Mouse (Mus musculus): Measurements from ENCODE around the gene Foxp1. TPM values are rescaled to one million over a fixed set of nuclear protein-coding genes. Genes with fewer than 3 reads are reported as not detected.

The Foxp1 gene
- polyA plus RNA-seq, 1 experiment = 76.1 TPM

DNA sequence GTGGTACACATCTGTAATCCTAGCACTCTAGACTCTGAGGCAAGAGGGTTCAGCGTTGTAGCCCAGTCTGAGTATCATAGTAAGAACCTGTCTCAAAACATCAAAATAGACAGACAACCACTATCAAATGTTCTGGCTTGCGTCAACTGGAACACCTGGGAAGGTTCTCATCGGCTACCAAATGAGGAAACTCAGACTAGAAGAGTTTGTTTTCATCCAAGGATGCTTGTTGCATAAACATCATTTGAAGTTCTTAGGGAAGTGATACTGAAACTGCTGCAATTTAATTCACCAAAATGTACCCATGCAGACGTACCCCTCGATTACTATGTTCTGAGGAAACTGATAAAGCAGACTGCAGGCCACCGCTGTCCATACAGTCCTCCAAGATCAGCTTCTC is 222.3 kb downstream of the Foxp1 start:
- Histone ChIP-seq H3K36me3 (replicated peaks; ENCODE audit: low read length) (peaks cover 2% of the 10 kb centered on the region), H3K4me3 (replicated peaks) (no peak overlapping the region), H3K27me3 (replicated peaks) (no peaks in the 10 kb centered on the region), H3K9me3 (no peaks in the 10 kb centered on the region), H3K4me1 (peaks cover 12% of the 10 kb centered on the region)
- no peak for TF ChIP-seq FLI1 (IDR thresholded peaks at IDR 0.05; ENCODE audit: low read length)
- TF ChIP-seq GATA1 (IDR thresholded peaks at IDR 0.05; ENCODE audit: borderline replicate concordance, low read length) = no peak

- H3K9me3 ChIP-seq = no peaks in the 10 kb centered on the region
- peaks cover 2% of the 10 kb centered on the region for H3K36me3 ChIP-seq (replicated peaks; ENCODE audit: low read length)
- no peak for TF ChIP-seq FLI1 (IDR thresholded peaks at IDR 0.05; ENCODE audit: low read length)
- TF ChIP-seq GATA1 (IDR thresholded peaks at IDR 0.05; ENCODE audit: borderline replicate concordance, low read length) = no peak
- no peaks in the 10 kb centered on the region for H3K27me3 ChIP-seq (replicated peaks)
- H3K4me1 ChIP-seq = peaks cover 12% of the 10 kb centered on the region
- H3K4me3 ChIP-seq (replicated peaks) = no peak overlapping the region
These were observed 223.3 kb downstream of the Foxp1 start for GRCm38 (mm10) chr6:99299196-99299595.

DNA sequence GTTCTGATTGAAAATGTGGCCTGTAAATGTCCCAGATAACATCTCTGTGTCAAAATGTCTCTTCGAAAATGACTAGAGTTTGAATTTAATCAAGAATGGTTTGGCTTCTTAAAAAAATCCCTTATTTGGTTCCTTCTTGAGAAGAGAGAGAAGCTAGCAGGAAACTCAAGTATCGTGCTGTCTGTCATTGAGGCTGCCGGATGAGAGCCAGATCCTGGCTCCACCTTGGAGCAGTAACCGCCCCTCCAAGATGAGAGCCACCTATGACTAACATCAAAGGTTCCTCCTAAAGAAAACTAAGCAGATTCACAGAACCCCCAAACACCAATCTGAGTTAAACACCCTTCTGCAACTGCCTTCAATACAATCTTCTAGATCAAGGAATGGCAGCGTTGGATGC is 225.0 kb downstream of the Foxp1 start:
- peaks cover 2% of the 10 kb centered on the region for H3K36me3 ChIP-seq (replicated peaks; ENCODE audit: low read length)
- TF ChIP-seq GATA1 (IDR thresholded peaks at IDR 0.05; ENCODE audit: borderline replicate concordance, low read length) (no peak), FLI1 (IDR thresholded peaks at IDR 0.05; ENCODE audit: low read length) (no peak)
- H3K9me3 ChIP-seq = no peaks in the 10 kb centered on the region
- H3K4me1 ChIP-seq = peaks cover 3% of the 10 kb centered on the region
- H3K4me3 ChIP-seq (replicated peaks) = no peak overlapping the region
- H3K27me3 ChIP-seq (replicated peaks) = no peaks in the 10 kb centered on the region

GRCm38 (mm10) chr6:99295495-99295894 is 227.0 kb downstream of the Foxp1 start:
- no peaks in the 10 kb centered on the region for H3K9me3 ChIP-seq
- no peaks in the 10 kb centered on the region for H3K36me3 ChIP-seq (replicated peaks; ENCODE audit: low read length)
- no peaks in the 10 kb centered on the region for H3K27me3 ChIP-seq (replicated peaks)
- H3K4me3 ChIP-seq (replicated peaks) = no peak overlapping the region
- no peaks in the 10 kb centered on the region for H3K4me1 ChIP-seq
- TF ChIP-seq FLI1 (IDR thresholded peaks at IDR 0.05; ENCODE audit: low read length) = no peak
- TF ChIP-seq GATA1 (IDR thresholded peaks at IDR 0.05; ENCODE audit: borderline replicate concordance, low read length) = no peak

DNA sequence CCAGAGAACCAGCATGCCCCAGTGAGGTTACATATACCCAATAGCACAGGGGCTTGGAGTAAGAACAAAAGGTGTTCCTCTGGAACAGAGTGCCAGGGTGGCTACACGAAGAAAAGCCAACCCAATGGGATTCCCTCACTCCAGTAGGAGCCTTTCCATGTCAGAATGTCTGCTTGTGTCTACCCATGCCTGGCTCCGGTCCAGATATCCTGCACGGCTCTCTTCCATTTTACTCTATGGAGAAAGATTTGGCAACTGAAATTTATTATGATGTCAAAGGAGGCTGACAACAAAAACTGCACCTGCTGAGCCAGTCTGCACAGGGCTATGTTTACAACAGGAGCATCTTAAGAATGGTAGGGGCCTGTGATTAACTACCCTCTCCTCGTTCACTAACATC is 233.3 kb downstream of the Foxp1 start:
- Histone ChIP-seq H3K36me3 (replicated peaks; ENCODE audit: low read length) (no peaks in the 10 kb centered on the region), H3K4me1 (no peaks in the 10 kb centered on the region; the same call in 1 of the 2 replicates), H3K9me3 (no peaks in the 10 kb centered on the region), H3K4me3 (replicated peaks) (no peak overlapping the region), H3K27me3 (replicated peaks) (no peaks in the 10 kb centered on the region)
- TF ChIP-seq FLI1 (IDR thresholded peaks at IDR 0.05; ENCODE audit: low read length) = no peak

DNA sequence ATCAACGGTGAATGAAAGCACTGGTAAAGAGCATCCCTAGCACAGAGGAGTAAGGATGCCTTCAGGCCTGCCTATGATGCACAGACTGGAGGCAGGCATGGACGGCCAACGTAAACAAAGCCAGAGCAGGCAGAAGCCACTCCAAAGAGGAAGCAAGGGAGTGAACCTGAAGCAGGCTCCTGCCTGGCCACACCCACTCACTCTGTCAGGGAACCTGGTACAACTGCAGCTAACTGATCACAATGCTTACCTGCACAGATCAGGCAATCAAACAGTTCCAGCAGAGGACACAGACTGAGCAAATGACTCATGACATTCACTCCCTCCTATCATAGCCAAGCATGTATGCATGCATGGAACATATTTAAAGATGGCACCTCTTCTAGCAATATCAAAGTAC is 237.5 kb downstream of the Foxp1 start:
- Histone ChIP-seq H3K4me1 (no peaks in the 10 kb centered on the region; the same call in 1 of the 2 replicates), H3K36me3 (replicated peaks; ENCODE audit: low read length) (peaks cover 6% of the 10 kb centered on the region), H3K27me3 (replicated peaks) (no peaks in the 10 kb centered on the region), H3K9me3 (peaks cover 6% of the 10 kb centered on the region; the same call in 1 of the 2 replicates), H3K4me3 (replicated peaks) (no peak overlapping the region)
- TF ChIP-seq FLI1 (IDR thresholded peaks at IDR 0.05; ENCODE audit: low read length) = no peak
- no peak for TF ChIP-seq GATA1 (IDR thresholded peaks at IDR 0.05; ENCODE audit: borderline replicate concordance, low read length)

- H3K27me3 ChIP-seq (replicated peaks) = no peaks in the 10 kb centered on the region
- H3K4me3 ChIP-seq (replicated peaks) = no peak overlapping the region
- no peak for TF ChIP-seq GATA1 (IDR thresholded peaks at IDR 0.05; ENCODE audit: borderline replicate concordance, low read length)
- no peak for TF ChIP-seq FLI1 (IDR thresholded peaks at IDR 0.05; ENCODE audit: low read length)
- H3K4me1 ChIP-seq = no peaks in the 10 kb centered on the region; the same call in 1 of the 2 replicates
- peaks cover 6% of the 10 kb centered on the region for H3K36me3 ChIP-seq (replicated peaks; ENCODE audit: low read length)
- H3K9me3 ChIP-seq = peaks cover 6% of the 10 kb centered on the region; the same call in 1 of the 2 replicates
These were observed 238.5 kb downstream of the Foxp1 start for GRCm38 (mm10) chr6:99284019-99284418.

DNA sequence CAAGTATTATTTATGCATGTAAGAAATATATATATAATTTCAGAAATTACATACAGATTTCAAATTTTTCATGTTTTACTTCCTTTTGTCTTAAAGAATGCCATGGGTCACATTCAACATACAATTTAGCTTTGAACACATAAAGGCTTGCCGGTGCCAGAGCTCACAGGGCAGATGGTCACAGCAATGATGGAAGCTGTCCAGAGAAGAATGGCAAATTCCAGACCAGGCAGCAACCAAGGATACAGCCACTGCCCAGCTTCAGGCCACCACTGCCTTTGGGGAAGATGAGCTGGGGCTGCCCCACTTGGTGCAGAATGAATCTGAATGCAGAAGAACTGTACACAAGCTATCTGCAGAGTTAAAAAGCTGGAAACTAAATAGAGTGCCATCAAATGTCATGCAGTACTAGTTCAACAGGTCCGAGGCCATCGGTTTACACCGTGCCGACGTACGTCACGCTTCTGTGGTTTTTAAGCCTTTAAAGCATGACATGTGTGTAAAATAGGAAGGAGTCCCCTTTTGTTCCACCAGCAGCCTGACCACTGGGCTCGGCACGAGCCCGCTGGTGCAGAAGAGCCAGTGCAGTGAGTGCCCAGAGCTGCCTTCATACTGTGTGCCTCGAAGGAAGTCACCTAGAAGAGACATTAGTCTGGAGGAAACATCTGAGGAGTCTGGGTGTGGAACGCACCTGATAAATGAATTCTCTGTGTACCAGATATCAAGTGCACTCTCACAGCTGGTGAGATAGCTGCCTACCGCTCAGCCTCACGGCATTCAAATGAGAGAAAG is 239.5 kb downstream of the Foxp1 start:
- Histone ChIP-seq H3K4me3 (replicated peaks) (no peak overlapping the region), H3K36me3 (replicated peaks; ENCODE audit: low read length) (peaks cover 6% of the 10 kb centered on the region), H3K27me3 (replicated peaks) (no peaks in the 10 kb centered on the region), H3K9me3 (peaks cover 6% of the 10 kb centered on the region; the same call in 1 of the 2 replicates), H3K4me1 (no peaks in the 10 kb centered on the region; the same call in 1 of the 2 replicates)
- no peak for TF ChIP-seq GATA1 (IDR thresholded peaks at IDR 0.05; ENCODE audit: borderline replicate concordance, low read length)
- no peak for TF ChIP-seq FLI1 (IDR thresholded peaks at IDR 0.05; ENCODE audit: low read length)

GRCm38 (mm10) chr6:99281433-99281832 is 241.1 kb downstream of the Foxp1 start:
- H3K36me3 ChIP-seq (replicated peaks; ENCODE audit: low read length) = peaks cover 6% of the 10 kb centered on the region
- no peaks in the 10 kb centered on the region for H3K27me3 ChIP-seq (replicated peaks)
- no peak overlapping the region for H3K4me3 ChIP-seq (replicated peaks)
- TF ChIP-seq GATA1 (IDR thresholded peaks at IDR 0.05; ENCODE audit: borderline replicate concordance, low read length) (no peak), FLI1 (IDR thresholded peaks at IDR 0.05; ENCODE audit: low read length) (no peak)
- peaks cover 9% of the 10 kb centered on the region for H3K4me1 ChIP-seq
- H3K9me3 ChIP-seq = peaks cover 6% of the 10 kb centered on the region; the same call in 1 of the 2 replicates

- peaks cover 9% of the 10 kb centered on the region for H3K4me1 ChIP-seq
- H3K27me3 ChIP-seq (replicated peaks) = no peaks in the 10 kb centered on the region
- peaks cover 6% of the 10 kb centered on the region for H3K36me3 ChIP-seq (replicated peaks; ENCODE audit: low read length)
- TF ChIP-seq FLI1 (IDR thresholded peaks at IDR 0.05; ENCODE audit: low read length) (no peak), GATA1 (IDR thresholded peaks at IDR 0.05; ENCODE audit: borderline replicate concordance, low read length) (no peak)
- peaks cover 6% of the 10 kb centered on the region; the same call in 1 of the 2 replicates for H3K9me3 ChIP-seq
- no peak overlapping the region for H3K4me3 ChIP-seq (replicated peaks)
These were observed 241.9 kb downstream of the Foxp1 start for GRCm38 (mm10) chr6:99280619-99281018.
